Mouse (Mus musculus) forebrain, embryonic 15.5 days (tissue): Measurements from ENCODE around the gene Gm47985. TPM values are rescaled to one million over a fixed set of nuclear protein-coding genes. Genes with fewer than 3 reads are reported as not detected.

Source experiments
- ATAC-seq: fragments of 200-750 bp; cut with Nextera tagmentation; replicated peaks from 2 replicates; pipeline ENCODE4 v1.8.0; 2017; ENCODE audit warnings: mild to moderate bottlenecking, moderate TSS enrichment, moderate library complexity
- H3K27ac ChIP-seq: fragments of 300-500 bp; sonication (generic); replicated peaks from 2 replicates; pipeline ENCODE4 v1.5.1; 2015; ENCODE audit warnings: mild to moderate bottlenecking, inconsistent platforms
- H3K27me3 ChIP-seq: fragments of 300-500 bp; sonication (generic); 2 replicates; pipeline ENCODE4 v1.6.1; 2015; ENCODE audit warnings: inconsistent platforms
- H3K36me3 ChIP-seq: fragments of 300-500 bp; sonication (generic); 2 replicates; pipeline ENCODE4 v1.6.1; 2015; ENCODE audit warnings: mild to moderate bottlenecking, inconsistent platforms
- H3K4me1 ChIP-seq: fragments of 300-500 bp; sonication (generic); 2 replicates; pipeline ENCODE4 v1.6.1; 2015; ENCODE audit warnings: inconsistent platforms
- H3K4me2 ChIP-seq: fragments of 300-500 bp; sonication (generic); replicated peaks from 2 replicates; pipeline ENCODE4 v1.6.1; 2015; ENCODE audit warnings: mild to moderate bottlenecking, inconsistent platforms
- H3K4me3 ChIP-seq: fragments of 300-500 bp; sonication (generic); 2 replicates; pipeline ENCODE4 v1.5.1; 2015; ENCODE audit warnings: mild to moderate bottlenecking, inconsistent platforms
- H3K9ac ChIP-seq: fragments of 300-500 bp; sonication (generic); replicated peaks from 2 replicates; pipeline ENCODE4 v1.6.1; 2015; ENCODE audit warnings: mild to moderate bottlenecking, inconsistent platforms
- H3K9me3 ChIP-seq: fragments of 300-500 bp; sonication (generic); 2 replicates; pipeline ENCODE4 v1.6.1; 2016; ENCODE audit warnings: inconsistent platforms
- WGBS: fragments of 180-500 bp; shearing (Covaris S2); methylation state at CpG from one replicate; pipeline ENCODE4 v1.1.7; 2015; ENCODE audit warnings: mixed read lengths; 5-methylcytosine and 5-hydroxymethylcytosine counted together
- polyA plus RNA-seq: library from polyadenylated mRNA; unstranded; fragments of >200 nt; fragmentation: Nextera tagmentation; extraction: Ambion mirVana; gene quantifications from 2 replicates; pipeline ENCODE4 v1.2.1, GENCODE M21; 2015

The Gm47985 gene
- polyA plus RNA-seq, 1 experiment from 2014 or later, result not detected

- no peak overlapping the region for H3K9ac ChIP-seq
- WGBS, result 8% methylated on average over 9 of the region's 9 CpGs
- no peaks in the 10 kb centered on the region for H3K9me3 ChIP-seq
- H3K27ac ChIP-seq, result peak overlapping the region; percentile 35; the same call in 1 of the 2 replicates
- H3K27me3 ChIP-seq, result no peaks in the 10 kb centered on the region
- H3K36me3 ChIP-seq, result no peaks in the 10 kb centered on the region
- H3K4me2 ChIP-seq, result no peak overlapping the region
- H3K4me3 ChIP-seq, result no peak overlapping the region
- peak; percentile 90 for ATAC-seq
- H3K4me1 ChIP-seq, result peaks cover 30% of the 10 kb centered on the region
Measured at GRCm38 (mm10) chr1:151157963-151158856, 24.1 kb upstream of the Gm47985 start.

- no peak overlapping the region for H3K27ac ChIP-seq
- no peak overlapping the region for H3K4me2 ChIP-seq
- H3K9me3 ChIP-seq, result no peaks in the 10 kb centered on the region
- 82% methylated on average over 2 of the region's 2 CpGs for WGBS
- H3K36me3 ChIP-seq, result no peaks in the 10 kb centered on the region
- no peaks in the 10 kb centered on the region for H3K27me3 ChIP-seq
- ATAC-seq, result no peak
- no peak overlapping the region for H3K9ac ChIP-seq
- H3K4me3 ChIP-seq, result no peak overlapping the region
- H3K4me1 ChIP-seq, result peaks cover 30% of the 10 kb centered on the region
Measured at GRCm38 (mm10) chr1:151158857-151159510, 23.4 kb upstream of the Gm47985 start.

DNA sequence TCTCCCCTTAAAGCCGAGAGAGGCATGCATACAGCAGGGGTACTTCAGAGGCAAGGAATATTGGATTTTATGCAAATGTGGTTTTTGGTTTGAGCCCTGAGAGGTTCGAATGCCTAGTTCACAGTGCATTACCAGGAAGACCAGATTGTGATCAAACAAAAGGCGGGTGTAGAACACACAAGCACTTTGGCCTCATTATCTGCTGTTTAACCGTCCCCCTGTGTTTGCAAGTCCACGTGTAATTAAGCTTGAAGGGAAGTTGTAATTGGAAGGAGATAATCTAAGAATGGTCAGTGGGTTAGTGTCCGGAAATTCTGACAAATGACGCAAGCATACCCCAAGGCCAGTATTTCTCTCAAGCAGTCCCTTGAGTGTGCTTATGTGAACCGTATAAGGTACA lies 16.3 kb upstream of the Gm47985 start:
- no peak overlapping the region for H3K4me2 ChIP-seq
- WGBS, result 13% methylated on average over 8 of the region's 8 CpGs
- H3K27ac ChIP-seq, result no peak overlapping the region
- ATAC-seq, result no peak
- H3K27me3 ChIP-seq, result no peaks in the 10 kb centered on the region
- H3K36me3 ChIP-seq, result no peaks in the 10 kb centered on the region
- H3K4me3 ChIP-seq, result no peak overlapping the region
- no peaks in the 10 kb centered on the region for H3K9me3 ChIP-seq
- no peak overlapping the region for H3K9ac ChIP-seq
- peaks cover 25% of the 10 kb centered on the region for H3K4me1 ChIP-seq

DNA sequence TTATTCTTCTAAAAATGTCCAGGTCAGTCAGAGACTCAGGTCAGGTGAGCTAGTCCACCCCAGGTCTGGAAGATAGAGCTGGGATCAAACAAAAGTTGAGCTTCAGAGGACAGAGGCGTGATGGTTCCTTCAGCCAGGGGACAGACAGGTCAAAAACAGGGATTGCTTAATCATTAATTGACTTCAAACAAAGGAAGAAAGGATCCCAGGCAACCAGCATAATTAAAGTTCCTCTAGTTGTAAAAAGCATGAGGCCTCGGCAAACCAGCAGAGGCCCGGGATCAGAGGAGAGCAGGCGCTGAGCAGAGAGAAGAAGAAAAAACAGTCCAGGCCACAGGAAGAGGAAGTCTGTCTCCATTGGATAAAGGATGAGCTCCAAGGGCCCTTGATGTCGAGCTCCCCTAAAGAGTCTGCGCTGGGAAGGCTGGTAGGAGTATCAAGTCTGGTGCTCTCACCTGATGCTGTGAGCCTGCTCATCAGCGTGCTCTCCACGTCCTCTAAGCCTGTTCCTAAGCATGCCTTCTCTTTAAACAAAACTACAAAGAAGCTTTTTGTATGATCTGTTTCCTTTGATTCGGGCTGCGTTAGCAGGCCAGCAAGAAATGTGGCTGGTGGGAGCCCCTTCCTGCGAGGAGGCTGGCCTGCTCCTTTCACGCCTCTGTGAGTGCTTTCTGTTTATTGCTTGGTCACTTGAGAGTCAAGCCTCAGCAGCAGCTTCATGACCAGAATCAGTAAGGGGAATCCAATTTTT lies 14.9 kb upstream of the Gm47985 start:
- no peaks in the 10 kb centered on the region for H3K9me3 ChIP-seq
- H3K4me2 ChIP-seq, result no peak overlapping the region
- no peaks in the 10 kb centered on the region for H3K27me3 ChIP-seq
- peaks cover 22% of the 10 kb centered on the region for H3K4me1 ChIP-seq
- WGBS, result 8% methylated on average over 12 of the region's 12 CpGs
- no peaks in the 10 kb centered on the region for H3K36me3 ChIP-seq
- H3K27ac ChIP-seq, result peak overlapping the region; percentile 3; the same call in 1 of the 2 replicates
- H3K4me3 ChIP-seq, result no peak overlapping the region
- peak; percentile 80 for ATAC-seq
- no peak overlapping the region for H3K9ac ChIP-seq

DNA sequence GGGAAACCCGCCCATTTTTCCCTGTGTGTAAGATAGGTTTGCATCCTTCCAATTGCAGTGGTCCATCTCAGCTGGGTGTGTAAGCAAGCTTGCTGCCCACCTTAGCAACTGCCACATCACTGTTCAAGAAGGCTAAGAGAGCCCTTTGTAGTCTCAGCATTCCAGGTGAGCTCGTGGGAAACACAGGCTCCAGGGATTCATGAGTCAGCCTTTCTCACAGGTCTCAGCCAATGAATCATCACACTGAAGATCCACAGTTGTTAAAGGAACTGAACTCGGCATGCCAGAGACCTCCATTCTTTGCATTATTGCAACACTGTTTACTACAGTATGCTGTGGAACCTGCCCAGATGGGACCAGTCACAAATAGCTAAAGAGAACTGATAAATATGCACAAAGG lies 13.7 kb upstream of the Gm47985 start:
- H3K9me3 ChIP-seq, result no peaks in the 10 kb centered on the region
- ATAC-seq, result no peak
- H3K4me3 ChIP-seq, result no peak overlapping the region
- H3K27me3 ChIP-seq, result no peaks in the 10 kb centered on the region
- H3K4me2 ChIP-seq, result no peak overlapping the region
- no peaks in the 10 kb centered on the region for H3K36me3 ChIP-seq
- no peak overlapping the region for H3K9ac ChIP-seq
- H3K4me1 ChIP-seq, result peaks cover 22% of the 10 kb centered on the region
- 55% methylated on average over 3 of the region's 3 CpGs for WGBS
- no peak overlapping the region for H3K27ac ChIP-seq

GRCm38 (mm10) chr1:151171572-151172461 lies 10.5 kb upstream of the Gm47985 start:
- Histone ChIP-seq H3K9me3 (no peaks in the 10 kb centered on the region), H3K27me3 (no peaks in the 10 kb centered on the region), H3K27ac (0 out of 2 replicates have a peak overlapping the region, but pooled peaks have one; percentile 23), H3K4me2 (no peak overlapping the region), H3K9ac (no peak overlapping the region), H3K4me3 (no peak overlapping the region), H3K4me1 (peaks cover 17% of the 10 kb centered on the region), H3K36me3 (no peaks in the 10 kb centered on the region)
- peak; percentile 38 for ATAC-seq
- WGBS, result 74% methylated on average over 2 of the region's 2 CpGs

DNA sequence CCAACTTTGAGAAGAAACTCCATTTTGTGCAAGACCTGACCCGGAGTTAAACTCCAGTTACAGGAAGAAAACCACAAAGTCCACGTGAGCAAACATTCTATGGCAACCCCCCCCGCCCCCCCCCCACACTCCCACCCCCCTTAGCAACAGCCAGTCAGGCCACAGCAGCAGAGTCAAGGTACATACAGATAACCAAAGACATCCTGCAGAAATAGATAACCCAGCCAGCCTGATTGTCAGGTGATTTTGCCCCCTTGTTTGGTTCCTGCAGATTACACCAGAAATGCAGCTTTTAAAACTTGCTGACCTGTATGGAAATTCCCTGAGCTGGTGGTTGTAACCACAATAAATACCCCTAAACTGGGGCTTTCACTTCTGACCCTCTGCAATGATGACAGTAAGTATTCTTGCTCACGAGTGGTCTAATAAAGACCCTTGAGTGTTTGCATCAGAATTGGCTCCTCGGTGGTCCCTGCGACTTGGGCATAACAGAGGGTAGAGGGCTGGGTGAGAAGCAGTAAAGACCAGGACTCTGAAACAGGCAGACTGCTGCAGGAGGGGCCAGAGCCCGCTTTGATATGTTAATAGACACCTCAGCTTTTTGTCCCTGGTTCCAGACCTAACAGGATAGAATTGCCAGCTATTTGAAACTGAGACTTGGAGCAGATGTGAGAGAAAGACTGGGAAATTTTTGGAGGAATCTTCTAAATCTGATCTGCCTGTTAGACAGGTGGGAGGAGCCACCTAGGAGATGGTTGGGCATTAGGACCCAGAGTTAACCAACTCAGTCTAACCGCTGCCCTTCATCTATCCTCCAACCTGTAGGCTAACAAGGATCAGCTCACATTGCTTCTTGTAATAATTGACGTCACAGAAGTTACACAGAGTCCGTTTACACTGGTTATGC lies 5.1 kb upstream of the Gm47985 start:
- Histone ChIP-seq H3K4me3 (peak overlapping the region; percentile 18), H3K27me3 (no peaks in the 10 kb centered on the region), H3K4me2 (peak overlapping the region; percentile 18), H3K4me1 (peaks cover 4% of the 10 kb centered on the region; the same call in 1 of the 2 replicates), H3K9me3 (no peaks in the 10 kb centered on the region), H3K36me3 (no peaks in the 10 kb centered on the region), H3K9ac (no peak overlapping the region), H3K27ac (no peak overlapping the region)
- 9% methylated on average over 10 of the region's 10 CpGs for WGBS
- peak; percentile 78 for ATAC-seq

- H3K36me3 ChIP-seq, result no peaks in the 10 kb centered on the region
- peaks cover 4% of the 10 kb centered on the region; the same call in 1 of the 2 replicates for H3K4me1 ChIP-seq
- WGBS, result 11% methylated on average over 4 of the region's 4 CpGs
- H3K9me3 ChIP-seq, result no peaks in the 10 kb centered on the region
- H3K4me3 ChIP-seq, result peak overlapping the region; percentile 18
- H3K9ac ChIP-seq, result no peak overlapping the region
- H3K4me2 ChIP-seq, result peak overlapping the region; percentile 18
- H3K27me3 ChIP-seq, result no peaks in the 10 kb centered on the region
- H3K27ac ChIP-seq, result no peak overlapping the region
- 0 out of 2 replicates have a peak, but pooled peaks have one; percentile 19 for ATAC-seq
Measured at GRCm38 (mm10) chr1:151177937-151178271, 4.4 kb upstream of the Gm47985 start.

DNA sequence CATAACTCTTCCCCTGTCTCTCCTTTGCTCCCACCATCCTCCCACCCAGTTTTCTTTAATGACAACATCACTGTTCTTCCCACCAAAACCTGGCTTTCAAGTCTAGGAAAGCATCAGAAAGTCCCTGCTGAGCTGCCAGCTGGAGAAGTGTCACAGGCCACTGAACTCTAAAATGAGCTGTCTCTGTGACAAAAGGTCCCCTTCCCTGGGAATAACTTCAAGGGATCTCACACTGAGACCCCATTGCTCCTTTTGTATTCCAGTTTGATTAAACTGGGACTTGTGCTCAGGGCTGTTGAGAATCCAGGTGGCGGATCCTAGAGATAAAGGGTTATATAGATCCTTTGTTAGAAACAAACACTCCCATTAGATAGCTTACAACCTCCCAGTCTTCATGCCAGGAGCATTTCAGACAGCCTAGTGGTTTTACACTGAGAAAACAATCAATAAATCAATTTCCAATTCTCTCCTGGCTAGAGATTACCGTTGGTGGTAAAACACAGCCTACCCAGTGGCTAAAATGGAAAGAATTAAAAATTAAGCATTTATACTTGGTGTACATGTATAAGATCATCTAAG lies 3.7 kb upstream of the Gm47985 start:
- 23% methylated on average over 2 of the region's 2 CpGs for WGBS
- no peak for ATAC-seq
- no peaks in the 10 kb centered on the region for H3K27me3 ChIP-seq
- no peak overlapping the region for H3K27ac ChIP-seq
- no peak overlapping the region for H3K4me2 ChIP-seq
- no peaks in the 10 kb centered on the region for H3K9me3 ChIP-seq
- H3K9ac ChIP-seq, result no peak overlapping the region
- no peak overlapping the region for H3K4me3 ChIP-seq
- H3K36me3 ChIP-seq, result no peaks in the 10 kb centered on the region
- peaks cover 4% of the 10 kb centered on the region; the same call in 1 of the 2 replicates for H3K4me1 ChIP-seq

DNA sequence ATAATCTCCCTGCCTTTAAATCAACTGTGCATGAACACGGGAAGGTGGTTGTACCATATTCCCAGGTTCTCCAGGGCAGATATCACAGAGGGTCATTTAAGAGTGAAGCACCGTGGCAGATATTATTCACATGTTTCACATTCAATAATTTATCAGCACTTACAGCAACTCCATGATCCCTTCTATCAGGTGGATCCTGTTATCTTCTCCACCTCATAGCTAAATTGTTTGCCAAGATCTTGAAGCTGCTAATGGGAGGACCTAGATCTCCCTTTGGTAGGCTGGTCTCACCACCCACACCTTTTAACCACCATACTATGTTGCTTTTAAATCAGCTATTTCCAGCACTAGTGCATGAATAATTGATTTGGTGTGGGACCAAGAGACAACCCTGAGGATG lies 2.2 kb upstream of the Gm47985 start:
- Histone ChIP-seq H3K4me3 (no peak overlapping the region), H3K4me1 (peaks cover 4% of the 10 kb centered on the region; the same call in 1 of the 2 replicates), H3K9ac (no peak overlapping the region), H3K36me3 (no peaks in the 10 kb centered on the region), H3K27me3 (no peaks in the 10 kb centered on the region), H3K27ac (no peak overlapping the region), H3K4me2 (no peak overlapping the region), H3K9me3 (no peaks in the 10 kb centered on the region)
- WGBS, result 86% methylated on average over 2 of the region's 2 CpGs
- no peak for ATAC-seq
